Mouse (Mus musculus): ENCODE measurements at regions not wholly inside any gene's neighbourhood (a gene's known extent, or its start where the extent isn't known, plus 50 kb on each side); places are given as distances from the start of the nearest gene placed in this dataset.

DNA sequence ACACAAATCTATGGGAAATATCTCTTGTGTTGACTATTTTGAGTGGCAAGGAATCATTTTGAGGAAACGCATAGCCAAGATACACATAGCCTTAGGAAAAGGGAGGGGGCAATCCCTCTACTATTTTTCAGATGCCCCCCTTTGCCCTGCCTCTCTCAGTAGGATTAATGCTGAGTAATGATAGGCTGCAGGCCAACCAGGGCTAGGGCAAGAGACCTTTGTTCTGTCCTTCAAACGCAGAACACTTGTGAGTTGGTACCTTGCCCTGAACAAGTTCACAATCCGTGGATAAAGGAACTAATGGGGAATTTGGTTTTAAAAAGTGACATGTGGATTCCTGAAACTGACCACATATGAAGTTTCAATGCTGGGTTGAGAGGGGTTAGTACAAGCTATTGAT is 651.6 kb downstream of the Slc4a3 start:
- TF ChIP-seq CTCF (IDR thresholded peaks at IDR 0.05; ENCODE audit: control insufficient read depth, insufficient read depth, insufficient read length) (no peak), MYOG (IDR thresholded peaks at IDR 0.05; ENCODE audit: control insufficient read depth, extremely low read depth, insufficient read length) (no peak), MAX (IDR thresholded peaks at IDR 0.05) (no peak), MYOD1 (IDR thresholded peaks at IDR 0.05; ENCODE audit: control insufficient read depth, insufficient read length, low read depth) (no peak), CEBPB (IDR thresholded peaks at IDR 0.05; ENCODE audit: low read depth) (no peak), USF1 (IDR thresholded peaks at IDR 0.05; ENCODE audit: low read depth) (no peak), FOSL1 (IDR thresholded peaks at IDR 0.05; ENCODE audit: insufficient read depth, low read length, poor library complexity, severe bottlenecking) (no peak)

Data from C2C12 (cell line).